Mouse (Mus musculus) forebrain, embryonic 15.5 days (tissue): ENCODE data around the gene Hist1h3g. TPM values are rescaled to one million over a fixed set of nuclear protein-coding genes. Genes with fewer than 3 reads are reported as not detected.
"Not testable (repeated sequence)": the region's sequence is repeated elsewhere in the genome, so short reads cannot be mapped to it uniquely, and the experiment has no call there.

Source experiments
- ATAC-seq: fragments of 200-750 bp; cut with Nextera tagmentation; replicated peaks from 2 replicates; pipeline ENCODE4 v1.8.0; 2017; ENCODE audit warnings: mild to moderate bottlenecking, moderate TSS enrichment, moderate library complexity
- H3K27ac ChIP-seq: fragments of 300-500 bp; sonication (generic); replicated peaks from 2 replicates; pipeline ENCODE4 v1.5.1; 2015; ENCODE audit warnings: mild to moderate bottlenecking, inconsistent platforms
- H3K27me3 ChIP-seq: fragments of 300-500 bp; sonication (generic); 2 replicates; pipeline ENCODE4 v1.6.1; 2015; ENCODE audit warnings: inconsistent platforms
- H3K36me3 ChIP-seq: fragments of 300-500 bp; sonication (generic); 2 replicates; pipeline ENCODE4 v1.6.1; 2015; ENCODE audit warnings: mild to moderate bottlenecking, inconsistent platforms
- H3K4me1 ChIP-seq: fragments of 300-500 bp; sonication (generic); 2 replicates; pipeline ENCODE4 v1.6.1; 2015; ENCODE audit warnings: inconsistent platforms
- H3K4me2 ChIP-seq: fragments of 300-500 bp; sonication (generic); replicated peaks from 2 replicates; pipeline ENCODE4 v1.6.1; 2015; ENCODE audit warnings: mild to moderate bottlenecking, inconsistent platforms
- H3K4me3 ChIP-seq: fragments of 300-500 bp; sonication (generic); 2 replicates; pipeline ENCODE4 v1.5.1; 2015; ENCODE audit warnings: mild to moderate bottlenecking, inconsistent platforms
- H3K9ac ChIP-seq: fragments of 300-500 bp; sonication (generic); replicated peaks from 2 replicates; pipeline ENCODE4 v1.6.1; 2015; ENCODE audit warnings: mild to moderate bottlenecking, inconsistent platforms
- H3K9me3 ChIP-seq: fragments of 300-500 bp; sonication (generic); 2 replicates; pipeline ENCODE4 v1.6.1; 2016; ENCODE audit warnings: inconsistent platforms
- WGBS: fragments of 180-500 bp; shearing (Covaris S2); methylation state at CpG from one replicate; pipeline ENCODE4 v1.1.7; 2015; ENCODE audit warnings: mixed read lengths; 5-methylcytosine and 5-hydroxymethylcytosine counted together
- polyA plus RNA-seq: library from polyadenylated mRNA; unstranded; fragments of >200 nt; fragmentation: Nextera tagmentation; extraction: Ambion mirVana; gene quantifications from 2 replicates; pipeline ENCODE4 v1.2.1, GENCODE M21; 2015

Gene Hist1h3g
- polyA plus RNA-seq, 1 experiment from 2014 or later = 3.4 TPM

GRCm38 (mm10) chr13:23571504-23572217, 36.4 kb downstream of the Hist1h3g start:
- not testable (repeated sequence) for ATAC-seq, H3K27me3 ChIP-seq, H3K36me3 ChIP-seq, H3K9me3 ChIP-seq
- Histone ChIP-seq H3K4me2 (peak overlapping the region; percentile 64), H3K27ac (peak overlapping the region; percentile 97), H3K4me3 (peak overlapping the region; percentile 50), H3K9ac (peak overlapping the region; percentile 69), H3K4me1 (peaks cover 31% of the 10 kb centered on the region)
- WGBS = 0% methylated on average over 20 of the region's 34 CpGs

GRCm38 (mm10) chr13:23572218-23573033, 37.2 kb downstream of the Hist1h3g start:
- 37% methylated on average over 2 of the region's 2 CpGs for WGBS
- Histone ChIP-seq H3K27ac (peak overlapping the region; percentile 97), H3K36me3 (no peaks in the 10 kb centered on the region), H3K9me3 (no peaks in the 10 kb centered on the region), H3K4me1 (peaks cover 38% of the 10 kb centered on the region), H3K27me3 (no peaks in the 10 kb centered on the region), H3K9ac (peak overlapping the region; percentile 69), H3K4me2 (peak overlapping the region; percentile 64), H3K4me3 (peak overlapping the region; percentile 50)
- no peak for ATAC-seq

- not testable (repeated sequence) for H3K9me3 ChIP-seq, H3K27me3 ChIP-seq, H3K36me3 ChIP-seq, ATAC-seq
- peak overlapping the region; percentile 97 for H3K27ac ChIP-seq
- peak overlapping the region; percentile 64 for H3K4me2 ChIP-seq
- H3K4me1 ChIP-seq = peaks cover 38% of the 10 kb centered on the region
- whole genome bisulfite sequencing = 6% methylated on average over 20 of the region's 20 CpGs
- H3K4me3 ChIP-seq = peak overlapping the region; percentile 50
- peak overlapping the region; percentile 69 for H3K9ac ChIP-seq
Measured at GRCm38 (mm10) chr13:23573034-23573897, 38.0 kb downstream of the Hist1h3g start.

- H3K27me3 ChIP-seq, H3K9me3 ChIP-seq, H3K36me3 ChIP-seq: not testable (repeated sequence)
- Histone ChIP-seq H3K4me1 (peaks cover 38% of the 10 kb centered on the region), H3K4me3 (peak within 1 kb of the TSS; percentile 50), H3K4me2 (peak within 1 kb of the TSS; percentile 72), H3K27ac (peak within 1 kb of the TSS; percentile 97), H3K9ac (peak within 1 kb of the TSS; percentile 69)
- peak; percentile 93 for ATAC-seq
- under 1% methylated on average over 40 of the region's 42 CpGs for WGBS
Measured at GRCm38 (mm10) chr13:23573898-23574524, 38.8 kb downstream of the Hist1h3g start, which contains the start of the genes Hist1h2bf and Hist1h2ad. TSS of gene Hist1h2bf (minus strand) at chr13:23574196. TSS of gene Hist1h2ad (plus strand) at chr13:23574381.

GRCm38 (mm10) chr13:23574546-23575170, 39.4 kb downstream of the Hist1h3g start:
- peaks cover 38% of the 10 kb centered on the region for H3K4me1 ChIP-seq
- 0% methylated on average over 13 of the region's 39 CpGs for WGBS
- peak overlapping the region; percentile 97 for H3K27ac ChIP-seq
- H3K36me3 ChIP-seq, H3K9me3 ChIP-seq, H3K27me3 ChIP-seq, ATAC-seq: not testable (repeated sequence)
- peak overlapping the region; percentile 72 for H3K4me2 ChIP-seq
- peak overlapping the region; percentile 50 for H3K4me3 ChIP-seq
- H3K9ac ChIP-seq = peak overlapping the region; percentile 43; the same call in 1 of the 2 replicates

GRCm38 (mm10) chr13:23575271-23575851, 40.1 kb downstream of the Hist1h3g start, which contains the start of gene Hist1h3d:
TSS of gene Hist1h3d (plus strand) at chr13:23575763.
- H3K27ac ChIP-seq = peak within 1 kb of the TSS; percentile 97
- H3K9ac ChIP-seq = peak within 1 kb of the TSS; percentile 74
- peak; percentile 61 for ATAC-seq
- under 1% methylated on average over 18 of the region's 18 CpGs for WGBS
- H3K4me2 ChIP-seq = peak within 1 kb of the TSS; percentile 72
- no peaks in the 10 kb centered on the region for H3K36me3 ChIP-seq
- H3K4me3 ChIP-seq = peak within 1 kb of the TSS; percentile 47
- no peaks in the 10 kb centered on the region for H3K27me3 ChIP-seq
- H3K9me3 ChIP-seq = no peaks in the 10 kb centered on the region
- peaks cover 34% of the 10 kb centered on the region for H3K4me1 ChIP-seq

- H3K9ac ChIP-seq = peak overlapping the region; percentile 74
- not testable (repeated sequence) for ATAC-seq, H3K36me3 ChIP-seq, H3K27me3 ChIP-seq, H3K9me3 ChIP-seq
- H3K4me3 ChIP-seq = peak overlapping the region; percentile 47
- H3K4me2 ChIP-seq = peak overlapping the region; percentile 72
- peaks cover 35% of the 10 kb centered on the region for H3K4me1 ChIP-seq
- peak overlapping the region; percentile 97 for H3K27ac ChIP-seq
- under 1% methylated on average over 15 of the region's 40 CpGs for WGBS
Measured at GRCm38 (mm10) chr13:23575864-23576313, 40.7 kb downstream of the Hist1h3g start.

- Histone ChIP-seq H3K36me3 (no peaks in the 10 kb centered on the region), H3K4me2 (peak overlapping the region; percentile 72), H3K4me1 (peaks cover 37% of the 10 kb centered on the region), H3K9ac (peak overlapping the region; percentile 74), H3K4me3 (peak overlapping the region; percentile 47), H3K27me3 (no peaks in the 10 kb centered on the region), H3K9me3 (no peaks in the 10 kb centered on the region), H3K27ac (peak overlapping the region; percentile 97)
- 2% methylated on average over 7 of the region's 7 CpGs for WGBS
- no peak for ATAC-seq
Measured at GRCm38 (mm10) chr13:23576351-23576881, 41.2 kb downstream of the Hist1h3g start.

- peak overlapping the region; percentile 74 for H3K9ac ChIP-seq
- peak overlapping the region; percentile 72 for H3K4me2 ChIP-seq
- ATAC-seq = no peak
- H3K4me3 ChIP-seq = peak overlapping the region; percentile 47
- H3K27me3 ChIP-seq = no peaks in the 10 kb centered on the region
- no peaks in the 10 kb centered on the region for H3K36me3 ChIP-seq
- H3K4me1 ChIP-seq = peaks cover 40% of the 10 kb centered on the region
- H3K27ac ChIP-seq = peak overlapping the region; percentile 97
- WGBS = 32% methylated on average over 6 of the region's 6 CpGs
- no peaks in the 10 kb centered on the region for H3K9me3 ChIP-seq
Measured at GRCm38 (mm10) chr13:23576906-23577639, 41.9 kb downstream of the Hist1h3g start.

- Histone ChIP-seq H3K4me3 (no peak overlapping the region), H3K27ac (no peak overlapping the region), H3K36me3 (no peaks in the 10 kb centered on the region), H3K4me1 (peaks cover 40% of the 10 kb centered on the region), H3K9me3 (no peaks in the 10 kb centered on the region), H3K4me2 (no peak overlapping the region), H3K9ac (no peak overlapping the region), H3K27me3 (no peaks in the 10 kb centered on the region)
- WGBS = 93% methylated on average over 1 of the region's 1 CpGs
- no peak for ATAC-seq
Measured at GRCm38 (mm10) chr13:23577835-23578234, 42.6 kb downstream of the Hist1h3g start.
